Mouse (Mus musculus) midbrain, embryonic 13.5 days (tissue): ENCODE results near the gene Zswim5. TPM values are rescaled to one million over a fixed set of nuclear protein-coding genes. Genes with fewer than 3 reads are reported as not detected.

Source experiments
- ATAC-seq: fragments of 200-750 bp; cut with Nextera tagmentation; 2 replicates; pipeline ENCODE4 v1.8.0; 2017; ENCODE audit warnings: mild to moderate bottlenecking, moderate TSS enrichment, moderate library complexity
- H3K27ac ChIP-seq: fragments of 300-500 bp; sonication (generic); 2 replicates; pipeline ENCODE4 v1.5.1; 2015; ENCODE audit warnings: inconsistent platforms, mild to moderate bottlenecking, moderate library complexity
- H3K27me3 ChIP-seq: fragments of 300-500 bp; sonication (generic); 2 replicates; pipeline ENCODE4 v1.6.1; 2015; ENCODE audit warnings: mild to moderate bottlenecking, inconsistent platforms
- H3K36me3 ChIP-seq: fragments of 300-500 bp; sonication (generic); 2 replicates; pipeline ENCODE4 v1.6.1; 2015; ENCODE audit warnings: mild to moderate bottlenecking, inconsistent platforms
- H3K4me1 ChIP-seq: fragments of 300-500 bp; sonication (generic); replicated peaks from 2 replicates; pipeline ENCODE4 v1.6.1; 2015; ENCODE audit warnings: inconsistent platforms
- H3K4me2 ChIP-seq: fragments of 300-500 bp; sonication (generic); replicated peaks from 2 replicates; pipeline ENCODE4 v1.6.1; 2015; ENCODE audit warnings: moderate library complexity, mild to moderate bottlenecking, inconsistent platforms
- H3K4me3 ChIP-seq: fragments of 300-500 bp; sonication (generic); replicated peaks from 2 replicates; pipeline ENCODE4 v1.5.1; 2015; ENCODE audit warnings: mild to moderate bottlenecking, inconsistent platforms
- H3K9ac ChIP-seq: fragments of 300-500 bp; sonication (generic); replicated peaks from 2 replicates; pipeline ENCODE4 v1.6.1; 2015; ENCODE audit warnings: mild to moderate bottlenecking, inconsistent platforms
- H3K9me3 ChIP-seq: fragments of 300-500 bp; sonication (generic); 2 replicates; pipeline ENCODE4 v1.6.1; 2016; ENCODE audit warnings: mild to moderate bottlenecking, inconsistent platforms
- WGBS: fragments of 180-500 bp; shearing (Covaris S2); methylation state at CpG from one replicate; pipeline ENCODE4 v1.1.7; 2015; 5-methylcytosine and 5-hydroxymethylcytosine counted together
- polyA plus RNA-seq: library from polyadenylated mRNA; unstranded; fragments of >200 nt; fragmentation: Nextera tagmentation; extraction: Ambion mirVana; gene quantifications from 2 replicates; pipeline ENCODE4 v1.2.1, GENCODE M21; 2015

Zswim5 gene
- polyA plus RNA-seq, 1 experiment from 2014 or later, result 9.9 TPM

GRCm38 (mm10) chr4:116939585-116939984, 62.4 kb downstream of the Zswim5 start:
- Histone ChIP-seq H3K27ac (no peak overlapping the region), H3K4me1 (peaks cover 24% of the 10 kb centered on the region), H3K4me2 (no peak overlapping the region), H3K36me3 (no peaks in the 10 kb centered on the region), H3K27me3 (no peaks in the 10 kb centered on the region), H3K4me3 (no peak overlapping the region), H3K9ac (no peak overlapping the region), H3K9me3 (no peaks in the 10 kb centered on the region)
- no peak for ATAC-seq
- WGBS, result 31% methylated on average over 4 of the region's 4 CpGs

GRCm38 (mm10) chr4:116942695-116943094, 65.5 kb downstream of the Zswim5 start:
- Histone ChIP-seq H3K27me3 (no peaks in the 10 kb centered on the region), H3K4me1 (peaks cover 24% of the 10 kb centered on the region), H3K4me2 (no peak overlapping the region), H3K4me3 (no peak overlapping the region), H3K9me3 (no peaks in the 10 kb centered on the region), H3K27ac (no peak overlapping the region), H3K36me3 (no peaks in the 10 kb centered on the region), H3K9ac (no peak overlapping the region)
- no peak for ATAC-seq
- WGBS, result 38% methylated on average over 2 of the region's 2 CpGs

GRCm38 (mm10) chr4:116944055-116944454, 66.9 kb downstream of the Zswim5 start:
- H3K9me3 ChIP-seq, result no peaks in the 10 kb centered on the region
- peak overlapping the region; percentile 58; the same call in 1 of the 2 replicates for H3K27ac ChIP-seq
- H3K27me3 ChIP-seq, result no peaks in the 10 kb centered on the region
- H3K4me3 ChIP-seq, result no peak overlapping the region
- 21% methylated on average over 5 of the region's 5 CpGs for WGBS
- H3K4me2 ChIP-seq, result no peak overlapping the region
- no peak overlapping the region; the same call in 1 of the 2 replicates for H3K9ac ChIP-seq
- no peaks in the 10 kb centered on the region for H3K36me3 ChIP-seq
- H3K4me1 ChIP-seq, result peaks cover 24% of the 10 kb centered on the region
- no peak for ATAC-seq

- Histone ChIP-seq H3K4me3 (no peak overlapping the region), H3K4me2 (no peak overlapping the region), H3K4me1 (no peaks in the 10 kb centered on the region), H3K36me3 (peaks cover 6% of the 10 kb centered on the region; the same call in 1 of the 2 replicates), H3K9ac (no peak overlapping the region), H3K27me3 (no peaks in the 10 kb centered on the region), H3K27ac (no peak overlapping the region), H3K9me3 (no peaks in the 10 kb centered on the region)
- 48% methylated on average over 1 of the region's 1 CpGs for WGBS
- ATAC-seq, result no peak
These were observed 74.5 kb downstream of the Zswim5 start for GRCm38 (mm10) chr4:116951642-116952041.

- H3K27ac ChIP-seq, result no peak overlapping the region
- H3K9ac ChIP-seq, result no peak overlapping the region
- no peak overlapping the region for H3K4me2 ChIP-seq
- H3K27me3 ChIP-seq, result no peaks in the 10 kb centered on the region
- no peaks in the 10 kb centered on the region for H3K4me1 ChIP-seq
- ATAC-seq, result no peak
- 92% methylated on average over 7 of the region's 7 CpGs for WGBS
- no peak overlapping the region for H3K4me3 ChIP-seq
- H3K36me3 ChIP-seq, result peaks cover 11% of the 10 kb centered on the region; the same call in 1 of the 2 replicates
- no peaks in the 10 kb centered on the region for H3K9me3 ChIP-seq
These were observed 77.8 kb downstream of the Zswim5 start for GRCm38 (mm10) chr4:116954951-116955350.

- Histone ChIP-seq H3K4me3 (no peak overlapping the region), H3K4me2 (no peak overlapping the region), H3K4me1 (no peaks in the 10 kb centered on the region), H3K27me3 (no peaks in the 10 kb centered on the region), H3K9ac (no peak overlapping the region), H3K27ac (no peak overlapping the region), H3K9me3 (no peaks in the 10 kb centered on the region), H3K36me3 (peaks cover 74% of the 10 kb centered on the region)
- WGBS, result 80% methylated on average over 2 of the region's 2 CpGs
- ATAC-seq, result no peak
These were observed 99.3 kb downstream of the Zswim5 start for GRCm38 (mm10) chr4:116976503-116976902.

GRCm38 (mm10) chr4:116985681-116986080, 108.5 kb downstream of the Zswim5 start:
- ATAC-seq, result no peak
- H3K36me3 ChIP-seq, result peaks cover 73% of the 10 kb centered on the region
- no peak overlapping the region for H3K4me3 ChIP-seq
- 95% methylated on average over 7 of the region's 7 CpGs for WGBS
- H3K4me1 ChIP-seq, result no peaks in the 10 kb centered on the region
- no peaks in the 10 kb centered on the region for H3K27me3 ChIP-seq
- no peak overlapping the region for H3K9ac ChIP-seq
- H3K4me2 ChIP-seq, result no peak overlapping the region
- no peaks in the 10 kb centered on the region for H3K9me3 ChIP-seq
- H3K27ac ChIP-seq, result no peak overlapping the region

GRCm38 (mm10) chr4:116986400-116987121, 109.4 kb downstream of the Zswim5 start:
- no peak overlapping the region for H3K9ac ChIP-seq
- H3K4me2 ChIP-seq, result no peak overlapping the region
- 60% methylated on average over 17 of the region's 17 CpGs for WGBS
- H3K27me3 ChIP-seq, result no peaks in the 10 kb centered on the region
- no peaks in the 10 kb centered on the region for H3K9me3 ChIP-seq
- no peak overlapping the region for H3K4me3 ChIP-seq
- peak; percentile 84 for ATAC-seq
- H3K4me1 ChIP-seq, result no peaks in the 10 kb centered on the region
- no peak overlapping the region; the same call in 1 of the 2 replicates for H3K27ac ChIP-seq
- H3K36me3 ChIP-seq, result peaks cover 64% of the 10 kb centered on the region

GRCm38 (mm10) chr4:116987122-116987456, 109.9 kb downstream of the Zswim5 start:
- H3K27ac ChIP-seq, result no peak overlapping the region
- peak; percentile 2; the same call in 1 of the 2 replicates for ATAC-seq
- H3K27me3 ChIP-seq, result no peaks in the 10 kb centered on the region
- WGBS, result 77% methylated on average over 5 of the region's 5 CpGs
- no peaks in the 10 kb centered on the region for H3K9me3 ChIP-seq
- H3K4me2 ChIP-seq, result no peak overlapping the region
- no peaks in the 10 kb centered on the region for H3K4me1 ChIP-seq
- H3K36me3 ChIP-seq, result peaks cover 59% of the 10 kb centered on the region
- no peak overlapping the region for H3K4me3 ChIP-seq
- H3K9ac ChIP-seq, result no peak overlapping the region

GRCm38 (mm10) chr4:116989731-116990130, 112.6 kb downstream of the Zswim5 start:
- H3K9me3 ChIP-seq, result no peaks in the 10 kb centered on the region
- no peak overlapping the region for H3K4me3 ChIP-seq
- H3K9ac ChIP-seq, result no peak overlapping the region
- H3K4me2 ChIP-seq, result no peak overlapping the region
- H3K4me1 ChIP-seq, result peaks cover 13% of the 10 kb centered on the region
- no peak for ATAC-seq
- WGBS, result 70% methylated on average over 6 of the region's 6 CpGs
- H3K27ac ChIP-seq, result no peak overlapping the region
- peaks cover 54% of the 10 kb centered on the region for H3K36me3 ChIP-seq
- H3K27me3 ChIP-seq, result no peaks in the 10 kb centered on the region

- ATAC-seq, result no peak
- H3K27ac ChIP-seq, result peak overlapping the region; percentile 45; the same call in 1 of the 2 replicates
- no peaks in the 10 kb centered on the region for H3K27me3 ChIP-seq
- H3K36me3 ChIP-seq, result peaks cover 38% of the 10 kb centered on the region
- peaks cover 26% of the 10 kb centered on the region for H3K4me1 ChIP-seq
- no peaks in the 10 kb centered on the region for H3K9me3 ChIP-seq
- no peak overlapping the region for H3K9ac ChIP-seq
- no peak overlapping the region for H3K4me3 ChIP-seq
- no peak overlapping the region for H3K4me2 ChIP-seq
- WGBS, result 9% methylated on average over 7 of the region's 7 CpGs
These were observed 114.2 kb downstream of the Zswim5 start for GRCm38 (mm10) chr4:116991366-116991765.

- H3K4me3 ChIP-seq, result peak within 1 kb of the TSS; percentile 98
- H3K4me1 ChIP-seq, result peaks cover 30% of the 10 kb centered on the region
- 2% methylated on average over 38 of the region's 38 CpGs for WGBS
- no peaks in the 10 kb centered on the region for H3K9me3 ChIP-seq
- H3K27ac ChIP-seq, result peak within 1 kb of the TSS; percentile 87
- peak within 1 kb of the TSS; percentile 96 for H3K9ac ChIP-seq
- H3K36me3 ChIP-seq, result peaks cover 25% of the 10 kb centered on the region
- H3K27me3 ChIP-seq, result no peaks in the 10 kb centered on the region
- H3K4me2 ChIP-seq, result peak within 1 kb of the TSS; percentile 99
- peak; percentile 87 for ATAC-seq
These were observed 116.8 kb downstream of the Zswim5 start, which contains the start of gene Urod for GRCm38 (mm10) chr4:116993672-116994621. TSS of gene Urod (minus strand) at chr4:116994413.
